Mouse (Mus musculus) brown adipose tissue, adult 24 weeks (tissue): ENCODE results near the gene Med22. TPM values are rescaled to one million over a fixed set of nuclear protein-coding genes. Genes with fewer than 3 reads are reported as not detected.

Experiments
- H3K27ac ChIP-seq: fragments of 200-500 bp; replicated peaks from 2 replicates; pipeline ENCODE4 v1.5.1; 2012; ENCODE audit warnings: low read depth, mild to moderate bottlenecking, low read length
- H3K4me1 ChIP-seq: fragments of 200-500 bp; 2 replicates; pipeline ENCODE4 v1.6.1; 2012; ENCODE audit warnings: low read length, mixed read lengths; ENCODE audit not compliant: control insufficient read depth, insufficient read depth, insufficient read length
- H3K4me3 ChIP-seq: fragments of 200-500 bp; 2 replicates; pipeline ENCODE4 v1.5.1; 2012; ENCODE audit warnings: low read depth, mild to moderate bottlenecking, low read length, moderate library complexity; ENCODE audit not compliant: insufficient read depth
- polyA plus RNA-seq: library from polyadenylated mRNA; stranded (reverse); fragments of >200 nt; gene quantifications from 2 replicates; pipeline ENCODE4 v1.2.4, GENCODE M21; 2012; ENCODE audit not compliant: missing spikeins, insufficient read depth, insufficient read length

The Med22 gene
- polyA plus RNA-seq, 1 experiment = 9.5 TPM

DNA sequence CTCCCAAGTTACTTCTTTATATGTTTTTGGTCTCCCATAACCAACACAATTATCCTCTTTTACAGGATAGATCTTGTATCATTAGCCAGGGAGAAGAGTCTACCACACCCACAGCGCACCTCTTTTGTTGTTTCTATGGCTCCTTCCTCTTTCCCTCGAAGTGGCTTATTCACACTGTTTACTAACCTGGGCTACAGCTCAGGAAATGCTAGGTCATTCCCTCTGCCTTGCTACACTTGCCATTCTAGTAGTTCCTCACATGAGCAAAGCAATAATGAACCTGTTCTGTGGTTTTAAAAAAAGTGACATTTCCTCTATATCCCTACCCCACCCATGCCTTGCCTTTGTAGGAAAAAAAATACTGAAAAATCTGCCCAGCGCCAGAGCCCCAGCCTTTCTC lies 47.6 kb downstream of the Med22 start:
- H3K27ac ChIP-seq = no peak overlapping the region
- H3K4me3 ChIP-seq = no peak overlapping the region
- no peaks in the 10 kb centered on the region for H3K4me1 ChIP-seq

Other genes starting within 250 kb of the Med22 start
- not detected in 2 replicates for gene Lcn4, start 239.4 kb downstream of the Med22 start, polyA plus RNA-seq
- not detected in 2 replicates for gene Abo, start 45.7 kb downstream of the Med22 start, polyA plus RNA-seq
- 7.0 and 8.8 TPM in 2 replicates for gene Surf6, start 7.8 kb downstream of the Med22 start, polyA plus RNA-seq
- 183 and 194 TPM in 2 replicates for gene Rpl7a, start 87 bp upstream of the Med22 start, polyA plus RNA-seq
- 25.6 and 26.8 TPM in 2 replicates for gene Surf2, start 5.7 kb upstream of the Med22 start, polyA plus RNA-seq
- gene Surf1, start 5.9 kb upstream of the Med22 start, polyA plus RNA-seq = 90.6 and 112 TPM in 2 replicates
- gene Surf4, start 23.3 kb upstream of the Med22 start, polyA plus RNA-seq = 50.3 and 61.2 TPM in 2 replicates
- gene Stkld1, start 23.4 kb upstream of the Med22 start, polyA plus RNA-seq = not detected in 2 replicates
- 10.4 and 13.9 TPM in 2 replicates for gene Rexo4, start 53.7 kb upstream of the Med22 start, polyA plus RNA-seq
- gene Adamts13, start 62.7 kb upstream of the Med22 start, polyA plus RNA-seq = not detected in 2 replicates
- 16.9 and 21.4 TPM in 2 replicates for gene Cacfd1, start 99.2 kb upstream of the Med22 start, polyA plus RNA-seq
- gene Slc2a6, start 117.3 kb upstream of the Med22 start, polyA plus RNA-seq = not detected in 2 replicates
- not detected in 2 replicates for gene Mymk, start 161.5 kb upstream of the Med22 start, polyA plus RNA-seq
- not detected in 2 replicates for gene Adamtsl2, start 168.7 kb upstream of the Med22 start, polyA plus RNA-seq
- gene Fam163b, start 231.8 kb upstream of the Med22 start, polyA plus RNA-seq = not detected in 2 replicates